ENCODE assay signal across 8 mouse cellular contexts in the genomic region with DNA sequence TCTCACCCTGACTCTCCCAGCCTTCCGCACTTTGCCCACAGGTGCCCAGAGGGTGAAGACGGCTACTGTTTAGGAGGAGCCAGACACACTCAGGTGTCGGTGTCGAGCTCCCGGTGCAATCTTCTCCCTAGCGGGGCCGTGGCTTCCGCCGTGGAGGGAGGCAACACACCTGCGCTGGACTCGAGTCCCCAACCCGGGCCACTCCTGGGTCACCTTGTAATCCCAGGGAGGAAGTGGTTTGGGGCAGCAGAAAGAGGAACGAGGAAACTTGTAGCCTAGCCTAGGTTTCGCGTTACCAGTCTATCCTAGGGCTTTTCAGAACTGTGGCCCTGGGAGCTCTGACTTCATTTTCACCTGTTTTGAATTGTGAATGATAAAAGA. TPM values are rescaled to one million over a fixed set of nuclear protein-coding genes. Genes with fewer than 3 reads are reported as not detected.
DNase-seq lines count a peak whose midpoint lies in the region; ATAC-seq lines count a peak whose summit lies in the region.

No protein-coding gene starts in this region.

- H3K9ac ChIP-seq in kidney, embryonic 14.5 days (ENCODE audit: low read depth, low read length): peak overlapping the region; percentile 34; the same call in 1 of the 2 replicates
- H3K9ac ChIP-seq in hindbrain, embryonic 15.5 days: peak overlapping the region; percentile 32
- H3K9ac ChIP-seq in lung, embryonic 15.5 days: peak overlapping the region; percentile 38

- no peak for DNase-seq in kidney, adult 11 months
- DNase-seq in spleen, postnatal 36 days (ENCODE audit: low spot score in 2 of 2): peak; percentile 31 to 39
- no peak for DNase-seq in yolk sac, embryonic 10.5 days (ENCODE audit: low spot score)
- DNase-seq in adrenal gland, postnatal 14 days: no peak

- H3K9me3 ChIP-seq in kidney, embryonic 14.5 days (ENCODE audit: control insufficient read depth, low read length): no peaks in the 10 kb centered on the region
- no peaks in the 10 kb centered on the region for H3K9me3 ChIP-seq in hindbrain, embryonic 15.5 days
- no peaks in the 10 kb centered on the region for H3K9me3 ChIP-seq in lung, embryonic 15.5 days

- H3K27ac ChIP-seq in kidney, embryonic 14.5 days (ENCODE audit: low read depth, low read length): no peak overlapping the region
- no peak overlapping the region for H3K27ac ChIP-seq in brown adipose tissue, adult 24 weeks (replicated peaks; ENCODE audit: low read depth, low read length)
- H3K27ac ChIP-seq in hindbrain, embryonic 15.5 days (replicated peaks): no peak overlapping the region
- H3K27ac ChIP-seq in lung, embryonic 15.5 days: peak overlapping the region; percentile 27

- 1% methylated on average over 15 of the region's 15 CpGs for WGBS in kidney, embryonic 14.5 days
- WGBS in hindbrain, embryonic 15.5 days: 3% methylated on average over 15 of the region's 15 CpGs
- WGBS in lung, embryonic 15.5 days: 1% methylated on average over 15 of the region's 15 CpGs

- H3K4me3 ChIP-seq in kidney, embryonic 14.5 days (ENCODE audit: low read length): peak overlapping the region; percentile 50
- H3K4me3 ChIP-seq in brown adipose tissue, adult 24 weeks (ENCODE audit: insufficient read depth, low read depth, low read length): peak overlapping the region; percentile 67
- peak overlapping the region; percentile 52 for H3K4me3 ChIP-seq in hindbrain, embryonic 15.5 days
- H3K4me3 ChIP-seq in lung, embryonic 15.5 days: peak overlapping the region; percentile 46

- no peaks in the 10 kb centered on the region for H3K4me1 ChIP-seq in kidney, embryonic 14.5 days (ENCODE audit: control insufficient read depth, insufficient read depth, low read length)
- H3K4me1 ChIP-seq in brown adipose tissue, adult 24 weeks (ENCODE audit: control insufficient read depth, insufficient read depth, insufficient read length, low read length): no peaks in the 10 kb centered on the region
- H3K4me1 ChIP-seq in hindbrain, embryonic 15.5 days (replicated peaks): peaks cover 10% of the 10 kb centered on the region
- H3K4me1 ChIP-seq in lung, embryonic 15.5 days: peaks cover 9% of the 10 kb centered on the region; the same call in 1 of the 2 replicates

- peak overlapping the region; percentile 75 for H3K4me2 ChIP-seq in kidney, embryonic 14.5 days (replicated peaks; ENCODE audit: low read depth, low read length)
- peak overlapping the region; percentile 91 for H3K4me2 ChIP-seq in hindbrain, embryonic 15.5 days
- H3K4me2 ChIP-seq in lung, embryonic 15.5 days: peak overlapping the region; percentile 73

- ATAC-seq in kidney, embryonic 14.5 days (ENCODE audit: low FRiP score, low TSS enrichment): no peak; the same call in 1 of the 2 replicates
- no peak for ATAC-seq in hindbrain, embryonic 15.5 days (ENCODE audit: low FRiP score, low read depth)
- no peak; the same call in 1 of the 2 replicates for ATAC-seq in lung, embryonic 15.5 days (ENCODE audit: borderline replicate concordance, extremely low read depth, low FRiP score, low TSS enrichment)

- H3K36me3 ChIP-seq in kidney, embryonic 14.5 days (ENCODE audit: control insufficient read depth, insufficient read depth, low read length): no peaks in the 10 kb centered on the region
- H3K36me3 ChIP-seq in hindbrain, embryonic 15.5 days: no peaks in the 10 kb centered on the region
- no peaks in the 10 kb centered on the region for H3K36me3 ChIP-seq in lung, embryonic 15.5 days

- peaks cover 21% of the 10 kb centered on the region; the same call in 1 of the 2 replicates for H3K27me3 ChIP-seq in kidney, embryonic 14.5 days (ENCODE audit: control insufficient read depth, insufficient read depth, low read length)
- peaks cover 39% of the 10 kb centered on the region for H3K27me3 ChIP-seq in hindbrain, embryonic 15.5 days
- peaks cover 31% of the 10 kb centered on the region for H3K27me3 ChIP-seq in lung, embryonic 15.5 days

RNA-seq across cellular contexts. Expression of a gene that starts 0.5 kb away (rescaled TPM):
- 21.3 and 23.6 TPM in 2 replicates for polyA plus RNA-seq in kidney, embryonic 14.5 days (2014; fragmentation: Nextera tagmentation; extraction: Ambion mirVana)
- polyA plus RNA-seq in brown adipose tissue, adult 24 weeks (2012; ENCODE audit: insufficient read depth, insufficient read length, missing spikeins): 4.3 and 10.1 TPM in 2 replicates
- 5.0 and 6.1 TPM in 2 replicates for polyA plus RNA-seq in hindbrain, embryonic 15.5 days (2015; fragmentation: Nextera tagmentation; extraction: Ambion mirVana)
- 41.4 and 44.0 TPM in 2 replicates for polyA plus RNA-seq in lung, embryonic 15.5 days (2015; fragmentation: Nextera tagmentation; extraction: Ambion mirVana)
- 3.6 and 15.3 TPM in 2 replicates for total RNA-seq in adrenal gland, postnatal 14 days (2021)

RNA-seq across cellular contexts. Expression of a gene that starts 20.4 kb away (rescaled TPM):
- polyA plus RNA-seq in kidney, embryonic 14.5 days (2014; fragmentation: Nextera tagmentation; extraction: Ambion mirVana): 89.4 and 102 TPM in 2 replicates
- polyA plus RNA-seq in brown adipose tissue, adult 24 weeks (2012; ENCODE audit: insufficient read depth, insufficient read length, missing spikeins): 38.0 and 43.0 TPM in 2 replicates
- polyA plus RNA-seq in hindbrain, embryonic 15.5 days (2015; fragmentation: Nextera tagmentation; extraction: Ambion mirVana): 51.1 and 52.5 TPM in 2 replicates
- 80.1 and 82.4 TPM in 2 replicates for polyA plus RNA-seq in lung, embryonic 15.5 days (2015; fragmentation: Nextera tagmentation; extraction: Ambion mirVana)
- 59.8 and 61.0 TPM in 2 replicates for total RNA-seq in adrenal gland, postnatal 14 days (2021)

RNA-seq across cellular contexts. Expression of a gene that starts 20.6 kb away (rescaled TPM):
- 48.3 and 48.9 TPM in 2 replicates for polyA plus RNA-seq in kidney, embryonic 14.5 days (2014; fragmentation: Nextera tagmentation; extraction: Ambion mirVana)
- polyA plus RNA-seq in brown adipose tissue, adult 24 weeks (2012; ENCODE audit: insufficient read depth, insufficient read length, missing spikeins): 13.9 and 15.4 TPM in 2 replicates
- 62.2 and 64.5 TPM in 2 replicates for polyA plus RNA-seq in hindbrain, embryonic 15.5 days (2015; fragmentation: Nextera tagmentation; extraction: Ambion mirVana)
- 54.2 and 55.2 TPM in 2 replicates for polyA plus RNA-seq in lung, embryonic 15.5 days (2015; fragmentation: Nextera tagmentation; extraction: Ambion mirVana)
- 16.4 and 20.9 TPM in 2 replicates for total RNA-seq in adrenal gland, postnatal 14 days (2021)

RNA-seq across cellular contexts. Expression of a gene that starts 38.2 kb away (rescaled TPM):
- polyA plus RNA-seq in kidney, embryonic 14.5 days (2014; fragmentation: Nextera tagmentation; extraction: Ambion mirVana): not detected in 2 replicates
- not detected in 2 replicates for polyA plus RNA-seq in brown adipose tissue, adult 24 weeks (2012; ENCODE audit: insufficient read depth, insufficient read length, missing spikeins)
- polyA plus RNA-seq in hindbrain, embryonic 15.5 days (2015; fragmentation: Nextera tagmentation; extraction: Ambion mirVana): not detected in 2 replicates
- not detected in 2 replicates for polyA plus RNA-seq in lung, embryonic 15.5 days (2015; fragmentation: Nextera tagmentation; extraction: Ambion mirVana)
- total RNA-seq in adrenal gland, postnatal 14 days (2021): not detected in 2 replicates

Comparison
In these comparisons a context has a peak if more than half of its experiments do, and no peak if none do; other contexts are left out.
1. DNase-seq: peak in spleen, postnatal 36 days (2 of 2); none in kidney, adult 11 months (single experiment), yolk sac, embryonic 10.5 days (single experiment) and adrenal gland, postnatal 14 days (single experiment).
2. Peak in every context shown above with its lines, with median percentiles within 50 percentile points of each other: H3K4me2 ChIP-seq, H3K4me3 ChIP-seq and H3K9ac ChIP-seq.